Mouse (Mus musculus) embryonic fibroblast, embryonic 13.5 days (primary cell): ENCODE data around the gene Psmg1.

ENCODE experiments used
- CTCF ChIP-seq: IDR thresholded peaks from 2 replicates; pipeline ENCODE4 v1.5.1; 2011; ENCODE audit warnings: mild to moderate bottlenecking, control low read depth, low read length, moderate library complexity, borderline replicate concordance; ENCODE audit not compliant: insufficient read depth
- POLR2A ChIP-seq: IDR thresholded peaks from 2 replicates; pipeline ENCODE4 v1.6.1; 2011; ENCODE audit warnings: low read depth, mild to moderate bottlenecking, control low read depth, low read length, moderate library complexity

DNA sequence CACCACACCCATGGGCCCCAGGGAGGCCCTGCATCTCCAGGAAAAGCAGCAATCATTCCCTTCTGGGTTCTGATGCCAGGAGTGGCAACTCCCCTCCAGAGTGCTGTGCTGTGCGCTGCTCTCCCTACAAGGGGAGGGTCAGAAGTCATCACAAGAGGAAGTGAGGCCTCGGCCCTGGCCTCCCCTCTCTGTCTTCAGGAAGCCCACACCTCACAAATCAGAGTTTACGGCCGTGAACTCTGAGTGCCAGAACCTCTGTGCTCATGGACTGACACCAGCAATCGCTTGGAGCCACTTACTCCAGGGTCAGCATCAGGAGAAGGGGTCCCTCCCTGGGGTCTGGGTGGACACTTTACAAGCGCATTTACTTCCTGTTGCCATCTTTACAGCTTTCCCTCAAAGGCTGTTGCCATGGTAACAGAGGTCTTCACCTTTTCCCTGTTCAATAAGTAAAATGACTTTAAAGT lies 55.2 kb downstream of the Psmg1 start:
- TF ChIP-seq CTCF (no peak), POLR2A (no peak)
